Mouse (Mus musculus): ENCODE results near the gene Fam78a.
A peak's percentile ranks its signal among the peaks of the same experiment; 100 is the strongest.

Fam78a gene

GRCm38 (mm10) chr2:32084111-32084871 is at the start of gene Fam78a:
TSS of gene Fam78a (minus strand) at chr2:32084857.
- no peak for DNase-seq

DNA sequence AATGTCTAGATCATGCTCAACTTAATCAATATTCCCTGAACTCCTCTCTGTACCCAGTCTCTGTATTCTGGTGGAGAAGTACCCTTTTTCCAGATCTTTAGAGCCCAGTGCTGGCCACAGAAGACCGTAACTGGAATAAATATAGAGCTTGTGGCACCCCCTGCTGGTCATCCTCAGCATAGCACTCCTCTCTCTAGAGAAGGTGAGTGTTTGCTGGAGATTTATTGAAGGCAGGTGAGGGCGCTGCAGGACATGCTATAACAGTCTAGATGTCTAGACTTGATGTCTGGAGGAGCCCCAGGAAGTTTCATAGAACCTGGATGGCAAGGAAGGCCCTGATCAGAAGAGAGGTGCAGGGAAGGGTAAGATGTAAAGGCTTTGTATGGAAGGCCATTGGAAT is 49.4 kb upstream of the Fam78a start:
- peak; percentile 92 for DNase-seq

DNA sequence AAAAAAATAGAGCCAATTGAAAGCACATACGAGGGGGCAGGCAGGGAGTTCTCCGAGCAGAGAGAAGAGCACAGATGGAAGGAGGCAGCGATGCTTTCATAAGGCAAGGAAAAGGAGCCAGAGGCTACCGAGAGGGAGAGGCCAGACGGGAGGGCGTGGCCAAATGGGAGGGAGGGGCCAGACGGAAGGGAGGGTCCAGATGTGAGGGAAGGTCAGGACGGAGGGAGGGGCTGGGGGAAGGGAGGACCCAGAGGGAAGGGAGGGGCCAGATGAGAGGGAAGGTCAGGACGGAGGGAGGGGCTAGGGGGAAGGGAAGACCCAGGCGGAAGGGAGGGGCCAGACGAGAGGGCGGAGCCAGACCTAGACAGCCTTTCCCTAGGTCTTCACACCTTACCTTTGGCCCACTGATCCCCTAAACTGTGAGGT is 47.9 kb upstream of the Fam78a start:
- DNase-seq, result peak; percentile 64

DNA sequence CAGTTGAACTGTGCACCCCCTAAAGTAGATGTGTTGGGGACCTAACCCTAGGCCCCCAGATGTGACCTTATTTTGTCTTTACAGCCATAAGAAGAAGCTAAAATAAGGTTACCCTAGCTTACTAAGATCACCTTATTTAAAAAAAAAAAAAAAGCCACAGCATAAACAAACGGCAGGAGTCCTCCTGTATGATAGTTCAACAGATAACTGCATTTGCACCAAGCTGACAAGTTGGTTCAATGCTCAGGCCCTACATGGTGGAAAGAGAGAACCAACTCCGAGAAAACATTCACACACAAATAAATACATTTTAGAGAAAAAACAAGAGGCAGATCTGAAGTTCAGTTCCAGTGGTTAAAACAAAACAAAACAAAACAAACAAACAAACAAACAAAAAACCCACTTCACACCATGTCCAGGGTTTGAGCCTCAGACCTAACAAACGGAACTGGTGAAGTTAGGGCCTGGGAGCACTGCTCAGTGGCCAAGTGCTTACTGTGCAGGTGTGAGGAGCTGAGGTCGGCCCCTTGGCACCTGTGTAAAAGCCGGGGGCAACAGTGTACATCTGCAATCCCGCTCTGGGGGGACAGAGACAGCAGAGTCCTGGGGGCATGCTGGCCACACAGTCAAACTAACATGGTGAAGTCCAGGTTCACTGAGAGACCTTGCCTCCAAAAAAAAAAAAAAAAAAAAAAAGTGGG is 47.4 kb upstream of the Fam78a start:
- DNase-seq, result no peak

- no peak for DNase-seq
Measured at GRCm38 (mm10) chr2:32131205-32131834, 46.7 kb upstream of the Fam78a start.

DNA sequence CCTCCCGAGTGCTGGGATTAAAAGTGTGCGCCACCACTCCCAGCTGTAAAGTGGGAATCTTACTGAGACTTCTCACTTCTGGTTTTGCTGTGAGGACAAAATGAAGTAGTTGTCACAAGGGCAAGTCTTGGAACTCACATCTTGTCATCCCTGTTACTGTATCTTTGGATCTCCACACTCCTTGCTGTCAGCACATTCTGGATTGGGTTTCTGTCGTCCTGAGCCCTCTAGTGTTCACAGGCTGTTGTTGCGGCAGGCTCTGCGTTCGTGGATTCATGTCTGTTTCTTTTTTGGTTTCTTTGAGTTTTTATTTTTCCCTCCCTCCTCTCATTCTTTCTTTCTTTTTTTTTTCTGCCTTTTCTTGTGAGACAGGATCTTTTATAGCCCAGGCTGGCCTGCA is 45.8 kb upstream of the Fam78a start:
- peak; percentile 66 for DNase-seq

- no peak for DNase-seq
Measured at GRCm38 (mm10) chr2:32129383-32130074, 44.9 kb upstream of the Fam78a start.

DNA sequence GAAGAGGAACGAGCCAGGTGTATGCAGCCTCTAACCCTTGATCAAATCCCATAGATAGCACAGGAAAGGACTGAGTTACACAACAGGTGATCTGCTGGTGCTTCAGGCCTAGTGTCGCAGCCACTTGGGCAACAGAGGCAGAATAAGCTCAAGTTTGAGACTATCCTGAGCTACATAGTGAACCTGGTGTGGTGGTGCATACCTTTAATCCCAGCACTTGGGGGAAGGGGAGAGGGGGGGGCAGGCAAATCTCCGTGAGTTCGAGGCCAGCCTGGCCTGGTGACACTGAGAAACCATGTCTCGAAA is 43.8 kb upstream of the Fam78a start:
- no peak for DNase-seq

- no peak for DNase-seq
Measured at GRCm38 (mm10) chr2:32127653-32128535, 43.2 kb upstream of the Fam78a start.

DNA sequence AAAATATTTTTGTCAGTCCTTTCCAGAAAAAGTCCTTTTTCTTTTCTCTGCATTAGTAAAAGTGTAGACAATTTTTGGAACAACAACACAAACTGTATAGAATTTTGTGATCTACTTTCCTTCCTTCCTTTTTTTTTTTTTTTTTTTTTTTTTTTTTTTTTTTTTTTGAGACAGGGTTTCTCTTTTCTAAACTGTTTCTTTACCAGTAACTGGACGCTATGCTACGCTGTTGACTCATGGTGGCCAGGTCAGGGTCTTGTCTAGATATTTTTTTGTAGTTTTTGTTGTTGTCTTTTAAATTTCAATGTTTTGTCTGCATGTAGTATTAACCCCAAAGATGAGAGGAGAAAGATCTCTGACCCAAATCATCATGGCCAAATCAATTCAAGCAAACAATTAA is 37.1 kb upstream of the Fam78a start:
- DNase-seq, result no peak

DNA sequence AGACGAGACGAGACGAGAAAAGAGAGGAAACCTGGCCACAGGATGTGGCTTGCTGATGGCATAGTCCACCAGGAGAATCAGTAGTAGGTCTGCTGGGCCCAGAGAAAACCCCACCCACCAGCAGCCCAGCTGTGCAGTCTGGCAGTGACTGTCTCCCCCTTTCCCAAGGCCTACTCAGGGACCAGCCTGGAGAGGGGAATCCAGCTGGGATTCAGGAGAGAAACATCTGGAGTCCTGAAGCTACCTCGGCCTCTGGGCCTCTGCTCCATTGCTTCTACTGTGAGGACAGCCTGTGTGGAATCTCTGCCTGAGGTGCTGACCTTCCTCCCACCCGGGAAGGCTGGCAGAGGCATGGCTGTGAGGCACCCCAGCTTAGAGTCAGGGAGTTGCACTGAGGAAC is 36.5 kb upstream of the Fam78a start:
- DNase-seq, result no peak

DNA sequence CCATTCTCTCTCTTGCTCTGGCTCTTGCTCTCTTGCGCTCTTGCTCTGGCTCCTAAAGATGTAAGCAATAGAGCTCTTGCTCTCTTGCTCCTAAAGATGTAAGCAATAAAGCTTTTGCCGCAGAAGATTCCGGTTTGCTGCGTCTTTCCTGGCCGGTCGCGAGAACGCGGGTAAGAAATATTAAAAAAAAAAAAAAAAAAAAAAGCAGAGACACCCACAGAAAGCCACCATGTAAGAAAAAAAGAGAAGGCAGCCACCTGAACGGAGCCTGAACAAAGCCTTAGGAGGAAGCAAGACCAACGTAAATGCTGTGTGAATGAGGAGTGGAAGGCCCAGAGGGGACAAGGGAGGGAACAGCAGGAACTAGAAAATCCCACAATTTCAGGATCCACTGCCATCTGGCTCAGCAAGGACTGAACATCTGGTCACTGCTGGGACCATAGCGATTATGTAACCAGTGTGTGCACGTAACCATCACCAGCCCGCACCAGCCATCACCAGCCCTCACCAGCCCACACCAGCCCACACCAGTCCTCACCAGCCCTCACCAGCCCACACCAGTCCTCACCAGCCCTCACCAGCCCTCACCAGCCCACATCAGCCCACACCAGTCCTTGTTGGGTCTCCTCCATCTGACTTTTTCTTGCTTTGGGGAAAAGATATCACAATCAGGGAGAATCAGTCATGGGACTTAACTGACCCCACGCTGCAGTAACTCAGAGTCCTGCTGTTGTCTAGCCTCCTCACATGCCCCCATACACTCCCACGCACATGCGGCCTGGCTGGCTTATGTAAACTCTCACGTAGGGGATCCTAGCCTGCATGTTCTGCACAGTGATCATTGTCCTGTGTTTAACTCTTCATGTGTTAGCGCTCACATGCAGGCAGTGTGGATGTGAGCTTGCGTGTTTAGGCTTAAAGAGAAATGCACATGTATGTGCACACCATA is 35.4 kb upstream of the Fam78a start:
- no peak for DNase-seq

GRCm38 (mm10) chr2:32115851-32116268 is 31.2 kb upstream of the Fam78a start:
- no peak for DNase-seq

- no peak for DNase-seq
Measured at GRCm38 (mm10) chr2:32112548-32112947, 27.9 kb upstream of the Fam78a start.

GRCm38 (mm10) chr2:32111268-32111667 is 26.6 kb upstream of the Fam78a start:
- DNase-seq, result no peak

- DNase-seq, result no peak
Measured at GRCm38 (mm10) chr2:32105930-32106329, 21.3 kb upstream of the Fam78a start.

DNA sequence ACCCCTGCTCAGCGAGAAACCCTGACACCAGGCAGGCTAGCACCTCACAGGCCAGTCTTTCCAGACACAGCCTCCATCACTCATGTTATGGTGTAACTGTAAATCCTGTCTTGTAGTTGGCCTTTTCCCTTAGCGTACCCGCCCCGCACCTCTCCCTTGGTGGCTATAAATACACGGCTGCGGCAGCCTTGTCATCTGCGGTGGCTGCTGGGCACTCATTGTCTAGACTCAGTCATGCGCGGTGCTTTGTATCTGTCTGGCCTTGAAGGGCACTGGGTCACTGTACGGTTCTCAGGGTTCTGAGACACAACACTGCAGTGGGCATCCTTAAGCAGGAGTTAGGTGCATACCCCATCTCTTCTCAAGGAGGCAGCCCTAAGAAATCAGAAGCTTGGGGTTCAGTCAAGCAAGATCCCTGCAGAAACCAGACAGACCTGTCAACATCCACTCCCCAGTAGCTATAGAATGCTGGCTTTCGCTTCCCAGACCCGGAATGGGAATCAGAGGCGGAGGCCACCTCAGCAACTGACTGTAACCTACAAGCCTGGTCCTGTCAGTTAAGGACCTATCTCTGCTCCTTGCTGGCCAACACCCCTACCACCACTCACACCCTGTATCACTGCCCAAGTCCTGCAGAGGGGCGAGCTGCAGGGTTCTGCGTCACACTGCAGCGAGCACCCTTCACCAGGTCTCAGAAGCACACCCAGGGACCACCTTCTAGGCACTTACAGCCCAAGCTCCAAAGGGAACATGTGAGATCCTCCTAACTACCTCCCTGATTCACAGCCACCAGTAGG is 20.7 kb upstream of the Fam78a start:
- no peak for DNase-seq

GRCm38 (mm10) chr2:32104122-32104521 is 19.5 kb upstream of the Fam78a start:
- DNase-seq, result no peak

- no peak for DNase-seq
Measured at GRCm38 (mm10) chr2:32103557-32103956, 18.9 kb upstream of the Fam78a start.

GRCm38 (mm10) chr2:32102944-32103343 is 18.3 kb upstream of the Fam78a start:
- DNase-seq, result no peak

GRCm38 (mm10) chr2:32096122-32096420 is 11.4 kb upstream of the Fam78a start:
- no peak for DNase-seq

Data from lung, postnatal 14 days (tissue).